Mouse (Mus musculus) lung, postnatal 0 days (tissue): Measurements from ENCODE around the gene Il17c. TPM values are rescaled to one million over a fixed set of nuclear protein-coding genes. Genes with fewer than 3 reads are reported as not detected.
A peak's percentile ranks its signal among the peaks of the same experiment; 100 is the strongest.

ENCODE experiments used
- ATAC-seq: fragments of 200-750 bp; cut with Nextera tagmentation; 2 replicates; pipeline ENCODE4 v1.8.0; 2017; ENCODE audit warnings: moderate library complexity
- DNase-seq: peaks from one replicate; pipeline ENCODE4 v3.0.0-alpha.2; 2016; ENCODE audit warnings: low spot score
- H3K27ac ChIP-seq: fragments of 300-500 bp; sonication (generic); 2 replicates; pipeline ENCODE4 v1.5.1; 2014; ENCODE audit warnings: antibody characterized with exemption, mild to moderate bottlenecking, low read length, mixed read lengths
- H3K27me3 ChIP-seq: fragments of 300-500 bp; sonication (generic); replicated peaks from 2 replicates; pipeline ENCODE4 v1.6.1; 2014; ENCODE audit warnings: low read length, mixed read lengths; ENCODE audit not compliant: insufficient read depth
- H3K36me3 ChIP-seq: fragments of 300-500 bp; sonication (generic); 2 replicates; pipeline ENCODE4 v1.6.1; 2014; ENCODE audit warnings: low read length, mixed read lengths; ENCODE audit not compliant: insufficient read depth
- H3K4me1 ChIP-seq: fragments of 300-500 bp; sonication (generic); 2 replicates; pipeline ENCODE4 v1.6.1; 2014; ENCODE audit warnings: antibody characterized with exemption, low read depth, low read length, mixed read lengths; ENCODE audit not compliant: insufficient read depth
- H3K4me2 ChIP-seq: fragments of 300-500 bp; sonication (generic); replicated peaks from 2 replicates; pipeline ENCODE4 v1.6.1; 2014; ENCODE audit warnings: low read depth, mild to moderate bottlenecking, low read length, moderate library complexity, mixed read lengths
- H3K4me3 ChIP-seq: fragments of 300-500 bp; sonication (generic); 2 replicates; pipeline ENCODE4 v1.5.1; 2014; ENCODE audit warnings: low read depth, low read length
- H3K9ac ChIP-seq: fragments of 300-500 bp; sonication (generic); replicated peaks from 2 replicates; pipeline ENCODE4 v1.6.1; 2014; ENCODE audit warnings: low read depth, mild to moderate bottlenecking
- H3K9me3 ChIP-seq: fragments of 300-500 bp; sonication (generic); 2 replicates; pipeline ENCODE4 v1.6.1; 2016; ENCODE audit warnings: low read length, mixed read lengths
- CTCF ChIP-seq: IDR thresholded peaks from 2 replicates; pipeline ENCODE4 v1.5.1; 2016; ENCODE audit warnings: antibody characterized with exemption, mild to moderate bottlenecking
- EP300 ChIP-seq: IDR thresholded peaks from 2 replicates; pipeline ENCODE4 v1.6.1; 2016; ENCODE audit warnings: antibody characterized with exemption, mild to moderate bottlenecking, control low read depth
- WGBS: fragments of 180-500 bp; shearing (Covaris S2); extraction: QIAGEN DNeasy Blood & Tissue Kit; methylation state at CpG from one replicate; pipeline ENCODE4 v1.1.7; 2014; 5-methylcytosine and 5-hydroxymethylcytosine counted together
- polyA plus RNA-seq: library from polyadenylated mRNA; unstranded; fragments of >200 nt; fragmentation: Nextera tagmentation; extraction: Ambion mirVana; gene quantifications from 2 replicates; pipeline ENCODE4 v1.2.1, GENCODE M21; 2015

The Il17c gene
- polyA plus RNA-seq, 1 experiment from 2014 or later = not detected

DNA sequence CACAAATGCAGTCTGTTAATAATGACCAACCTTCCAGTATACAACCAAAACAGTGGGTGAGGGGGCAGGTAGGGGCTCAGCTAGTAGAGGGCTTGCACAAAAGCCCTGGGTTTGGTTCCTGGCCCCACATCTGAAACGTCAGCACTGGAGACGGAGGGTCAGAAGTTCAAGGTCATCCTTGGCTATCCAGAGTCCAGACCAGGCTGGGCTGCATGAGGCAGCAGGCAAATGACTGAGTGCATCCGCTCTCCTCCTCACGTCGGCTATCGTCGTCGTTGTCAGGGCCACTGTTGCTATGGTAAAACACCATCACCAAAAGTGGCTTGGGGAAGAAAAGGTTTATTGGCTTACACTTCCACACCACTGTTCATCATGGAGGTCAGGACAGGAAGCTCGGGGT, 7.5 kb upstream of the Il17c start:
- no peaks in the 10 kb centered on the region for H3K27me3 ChIP-seq
- H3K27ac ChIP-seq = no peak overlapping the region
- no peak overlapping the region for H3K9ac ChIP-seq
- peaks cover 48% of the 10 kb centered on the region for H3K36me3 ChIP-seq
- no peak overlapping the region for H3K4me2 ChIP-seq
- 80% methylated on average over 9 of the region's 9 CpGs for WGBS
- H3K4me3 ChIP-seq = no peak overlapping the region
- DNase-seq (no peak), ATAC-seq (no peak)
- H3K9me3 ChIP-seq = no peaks in the 10 kb centered on the region
- no peaks in the 10 kb centered on the region for H3K4me1 ChIP-seq
- TF ChIP-seq EP300 (no peak), CTCF (no peak)

DNA sequence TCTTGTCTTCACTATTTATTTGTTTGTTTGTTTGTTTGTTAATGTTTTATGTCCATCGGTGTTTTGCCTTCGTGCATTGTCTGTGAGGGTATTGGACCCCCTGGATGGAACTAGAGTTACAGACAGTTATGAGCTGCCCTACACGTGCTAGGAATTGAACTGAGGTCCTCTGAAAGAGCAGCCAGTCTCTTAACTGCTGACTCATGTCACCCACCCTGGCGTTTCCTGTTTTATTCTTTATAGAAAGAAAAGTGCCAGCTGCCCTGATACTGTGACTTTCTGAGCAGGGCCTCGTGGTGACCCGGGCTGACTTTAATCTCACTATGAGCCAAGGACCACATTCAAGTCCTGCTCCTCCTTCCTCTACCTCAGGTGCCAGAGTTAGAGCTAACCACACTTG, 6.3 kb upstream of the Il17c start:
- DNase-seq = no peak
- Histone ChIP-seq H3K9me3 (no peaks in the 10 kb centered on the region), H3K4me2 (no peak overlapping the region), H3K9ac (no peak overlapping the region), H3K4me1 (no peaks in the 10 kb centered on the region), H3K36me3 (peaks cover 41% of the 10 kb centered on the region), H3K4me3 (no peak overlapping the region), H3K27ac (no peak overlapping the region), H3K27me3 (no peaks in the 10 kb centered on the region)
- TF ChIP-seq CTCF (no peak), EP300 (no peak)
- ATAC-seq = no peak
- 77% methylated on average over 6 of the region's 6 CpGs for WGBS

- 30% methylated on average over 9 of the region's 9 CpGs for whole genome bisulfite sequencing
- peak; percentile 66 for ATAC-seq
- Histone ChIP-seq H3K4me3 (no peak overlapping the region), H3K9me3 (no peaks in the 10 kb centered on the region), H3K36me3 (peaks cover 9% of the 10 kb centered on the region; the same call in 1 of the 2 replicates), H3K27ac (no peak overlapping the region), H3K27me3 (no peaks in the 10 kb centered on the region), H3K9ac (no peak overlapping the region), H3K4me1 (no peaks in the 10 kb centered on the region), H3K4me2 (no peak overlapping the region)
- peak; percentile 54 for DNase-seq
- TF ChIP-seq EP300 (no peak), CTCF (no peak)
These were observed 1.8 kb upstream of the Il17c start for GRCm38 (mm10) chr8:122419881-122420555.

DNA sequence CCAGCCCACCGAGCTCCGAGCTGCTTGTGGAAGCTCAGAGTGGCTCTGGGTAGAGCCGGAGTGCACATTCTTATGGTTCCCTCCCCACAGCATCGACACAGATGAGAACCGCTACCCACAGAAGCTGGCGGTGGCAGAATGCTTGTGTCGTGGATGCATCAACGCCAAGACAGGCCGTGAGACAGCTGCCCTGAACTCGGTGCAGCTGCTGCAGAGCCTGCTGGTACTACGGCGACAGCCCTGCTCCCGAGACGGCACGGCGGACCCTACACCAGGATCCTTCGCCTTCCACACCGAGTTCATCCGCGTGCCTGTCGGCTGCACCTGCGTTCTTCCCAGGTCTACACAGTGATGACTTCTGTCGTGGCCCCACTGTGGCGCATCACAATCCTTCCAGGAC, 1.4 kb downstream of the Il17c start:
- Histone ChIP-seq H3K4me3 (no peak overlapping the region), H3K9ac (no peak overlapping the region), H3K36me3 (peaks cover 4% of the 10 kb centered on the region; the same call in 1 of the 2 replicates), H3K4me1 (no peaks in the 10 kb centered on the region), H3K9me3 (no peaks in the 10 kb centered on the region), H3K27ac (no peak overlapping the region), H3K27me3 (no peaks in the 10 kb centered on the region), H3K4me2 (no peak overlapping the region)
- WGBS = 82% methylated on average over 24 of the region's 24 CpGs
- no peak for DNase-seq
- no peak for ATAC-seq
- TF ChIP-seq EP300 (no peak), CTCF (no peak)

GRCm38 (mm10) chr8:122423659-122424058, 1.8 kb downstream of the Il17c start:
- Histone ChIP-seq H3K4me2 (no peak overlapping the region), H3K27me3 (no peaks in the 10 kb centered on the region), H3K36me3 (peaks cover 4% of the 10 kb centered on the region; the same call in 1 of the 2 replicates), H3K27ac (no peak overlapping the region), H3K4me3 (no peak overlapping the region), H3K9ac (no peak overlapping the region), H3K4me1 (no peaks in the 10 kb centered on the region), H3K9me3 (no peaks in the 10 kb centered on the region)
- no peak for TF ChIP-seq EP300
- TF ChIP-seq CTCF = no peak
- DNase-seq = peak; percentile 53
- WGBS = 24% methylated on average over 5 of the region's 5 CpGs
- ATAC-seq = peak; percentile 31; the same call in 1 of the 2 replicates

DNA sequence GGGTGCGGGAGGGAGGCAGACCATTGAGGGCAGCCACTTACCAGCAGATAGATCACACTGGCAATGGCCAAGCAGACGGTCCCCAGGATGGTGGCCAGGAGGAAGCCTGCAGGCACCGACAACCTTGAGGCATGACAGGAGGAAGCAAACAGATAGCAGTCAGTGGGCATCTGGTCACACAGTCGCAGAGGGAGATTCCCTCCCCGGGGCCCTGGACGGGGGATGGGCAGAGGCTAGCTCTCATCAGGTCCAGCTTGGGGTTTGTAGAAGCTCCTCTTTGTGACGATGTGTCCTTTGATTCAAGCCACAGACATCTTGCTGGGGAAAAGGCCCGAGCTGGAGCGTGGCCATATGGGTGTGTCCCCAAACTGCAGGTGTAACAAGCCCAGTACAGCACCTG, 4.3 kb downstream of the Il17c start:
- no peak overlapping the region for H3K27ac ChIP-seq
- ATAC-seq = no peak
- H3K36me3 ChIP-seq = peaks cover 4% of the 10 kb centered on the region; the same call in 1 of the 2 replicates
- H3K27me3 ChIP-seq = no peaks in the 10 kb centered on the region
- no peak overlapping the region for H3K4me2 ChIP-seq
- WGBS = 72% methylated on average over 9 of the region's 9 CpGs
- H3K9me3 ChIP-seq = no peaks in the 10 kb centered on the region
- H3K4me3 ChIP-seq = no peak overlapping the region
- no peak overlapping the region for H3K9ac ChIP-seq
- TF ChIP-seq CTCF = no peak
- TF ChIP-seq EP300 = no peak
- H3K4me1 ChIP-seq = no peaks in the 10 kb centered on the region
- no peak for DNase-seq

GRCm38 (mm10) chr8:122427607-122428006, 5.8 kb downstream of the Il17c start:
- H3K27me3 ChIP-seq = no peaks in the 10 kb centered on the region
- no peaks in the 10 kb centered on the region for H3K4me1 ChIP-seq
- H3K9ac ChIP-seq = no peak overlapping the region
- ATAC-seq = no peak
- H3K27ac ChIP-seq = no peak overlapping the region
- TF ChIP-seq CTCF (no peak), EP300 (no peak)
- no peak for DNase-seq
- H3K9me3 ChIP-seq = no peaks in the 10 kb centered on the region
- no peak overlapping the region for H3K4me2 ChIP-seq
- no peak overlapping the region for H3K4me3 ChIP-seq
- 90% methylated on average over 7 of the region's 7 CpGs for WGBS
- peaks cover 4% of the 10 kb centered on the region; the same call in 1 of the 2 replicates for H3K36me3 ChIP-seq
